Mouse (Mus musculus) CD4-positive, CD25-positive, alpha-beta regulatory T cell, adult 4 months (primary cell): ENCODE results near the gene Unc5a. TPM values are rescaled to one million over a fixed set of nuclear protein-coding genes. Genes with fewer than 3 reads are reported as not detected.

Experiments
- ATAC-seq: one replicate; pipeline ENCODE4 v1.8.0; 2017
- polyA plus RNA-seq, 2 experiments: library from polyadenylated mRNA; unstranded; fragments of 100-300 nt; shearing (Covaris generic); gene quantifications; one replicate each; pipeline ENCODE4 v1.2.1; 2017

The Unc5a gene
- under 1 TPM in 1 of 2 experiments, not detected in 1; 0.46 TPM for polyA plus RNA-seq

GRCm38 (mm10) chr13:54948531-54949493 is at the start of gene Unc5a:
Gene Unc5a, plus strand, starts transcription at chr13:54949411.
- no peak for ATAC-seq

- ATAC-seq: no peak
These were observed 37.2 kb upstream of the Unc5a start for GRCm38 (mm10) chr13:54912053-54912452.

- no peak for ATAC-seq
These were observed 36.2 kb upstream of the Unc5a start for GRCm38 (mm10) chr13:54912894-54913621.

GRCm38 (mm10) chr13:54916644-54917043 is 32.6 kb upstream of the Unc5a start:
- no peak for ATAC-seq

GRCm38 (mm10) chr13:54918910-54919309 is 30.3 kb upstream of the Unc5a start:
- no peak for ATAC-seq

GRCm38 (mm10) chr13:54919666-54920065 is 29.5 kb upstream of the Unc5a start:
- no peak for ATAC-seq

- no peak for ATAC-seq
These were observed 27.5 kb upstream of the Unc5a start for GRCm38 (mm10) chr13:54921700-54922099.

GRCm38 (mm10) chr13:54923705-54924104 is 25.5 kb upstream of the Unc5a start:
- ATAC-seq: no peak

- ATAC-seq: no peak
These were observed 23.7 kb upstream of the Unc5a start for GRCm38 (mm10) chr13:54925466-54925865.

GRCm38 (mm10) chr13:54926654-54927053 is 22.6 kb upstream of the Unc5a start:
- ATAC-seq: no peak

GRCm38 (mm10) chr13:54930123-54930522 is 19.1 kb upstream of the Unc5a start:
- no peak for ATAC-seq

- ATAC-seq: no peak
These were observed 14.3 kb upstream of the Unc5a start for GRCm38 (mm10) chr13:54934873-54935272.

GRCm38 (mm10) chr13:54936173-54936572 is 13.0 kb upstream of the Unc5a start:
- no peak for ATAC-seq

- no peak for ATAC-seq
These were observed 11.3 kb upstream of the Unc5a start for GRCm38 (mm10) chr13:54937885-54938284.

- ATAC-seq: no peak
These were observed 10.7 kb upstream of the Unc5a start for GRCm38 (mm10) chr13:54938493-54938892.

- no peak for ATAC-seq
These were observed 4.6 kb upstream of the Unc5a start for GRCm38 (mm10) chr13:54944411-54945157.

GRCm38 (mm10) chr13:54945332-54945731 is 3.9 kb upstream of the Unc5a start:
- no peak for ATAC-seq

- no peak for ATAC-seq
These were observed 2.8 kb upstream of the Unc5a start for GRCm38 (mm10) chr13:54946406-54946805.

GRCm38 (mm10) chr13:54949592-54949991 is 381 bp downstream of the Unc5a start:
- no peak for ATAC-seq

GRCm38 (mm10) chr13:54950131-54950530 is 920 bp downstream of the Unc5a start:
- no peak for ATAC-seq

GRCm38 (mm10) chr13:54951166-54951565 is 2.0 kb downstream of the Unc5a start:
- no peak for ATAC-seq

- ATAC-seq: no peak
These were observed 5.5 kb downstream of the Unc5a start for GRCm38 (mm10) chr13:54954745-54955144.
